Mouse (Mus musculus): ENCODE results near the gene Serp2. TPM values are rescaled to one million over a fixed set of nuclear protein-coding genes. Genes with fewer than 3 reads are reported as not detected.

Gene Serp2
- 109 and 125 TPM in 2 replicates for polyA plus RNA-seq (2012; rRNA removed)

GRCm38 (mm10) chr14:76556852-76557208 is at the start of gene Serp2:
Gene Serp2 (minus strand): TSS chr14:76556889.

Other genes with a start within 250 kb of the Serp2 start
- 598 and 623 TPM in 2 replicates for gene Tsc22d1, start 141.9 kb downstream of the Serp2 start, polyA plus RNA-seq (2012; rRNA removed)

Measured in central nervous system, embryonic 14 days (tissue).